Mouse (Mus musculus) liver, adult 2 months (tissue): Measurements from ENCODE around the gene Naa60. TPM values are rescaled to one million over a fixed set of nuclear protein-coding genes. Genes with fewer than 3 reads are reported as not detected.
A peak's percentile ranks its signal among the peaks of the same experiment; 100 is the strongest.

Experiments
- DNase-seq: peaks from one replicate; pipeline ENCODE4 v3.0.0-alpha.2; 2011; ENCODE audit warnings: low read depth, low spot score; ENCODE audit errors: extremely low read depth
- H3K27ac ChIP-seq: fragments of 200-500 bp; replicated peaks from 2 replicates; pipeline ENCODE4 v1.5.1; 2012; ENCODE audit warnings: low read depth, mild to moderate bottlenecking, control low read depth, inconsistent platforms, low read length; ENCODE audit not compliant: insufficient read depth
- H3K27me3 ChIP-seq: fragments of 200-500 bp; 2 replicates; pipeline ENCODE4 v1.6.1; 2012; ENCODE audit warnings: mild to moderate bottlenecking, moderate library complexity, low read length, inconsistent platforms; ENCODE audit not compliant: control insufficient read depth, insufficient read depth
- H3K36me3 ChIP-seq: fragments of 200-500 bp; 2 replicates; pipeline ENCODE4 v1.6.1; 2012; ENCODE audit warnings: low read length, inconsistent platforms; ENCODE audit not compliant: control insufficient read depth, insufficient read depth
- H3K4me1 ChIP-seq: fragments of 200-500 bp; 2 replicates; pipeline ENCODE4 v1.6.1; 2011; ENCODE audit warnings: low read length; ENCODE audit not compliant: control insufficient read depth, insufficient read depth
- H3K4me3 ChIP-seq: fragments of 200-500 bp; 2 replicates; pipeline ENCODE4 v1.5.1; 2011; ENCODE audit warnings: low read depth, mild to moderate bottlenecking, control low read depth, low read length, moderate library complexity; ENCODE audit not compliant: insufficient read depth
- H3K79me2 ChIP-seq: fragments of 200-500 bp; 2 replicates; pipeline ENCODE4 v1.6.1; 2012; ENCODE audit warnings: inconsistent platforms, mild to moderate bottlenecking, low read length, moderate library complexity; ENCODE audit not compliant: control insufficient read depth, insufficient read depth
- H3K9ac ChIP-seq: fragments of 200-500 bp; 2 replicates; pipeline ENCODE4 v1.6.1; 2012; ENCODE audit warnings: low read depth, mild to moderate bottlenecking, control low read depth, inconsistent platforms, low read length
- CTCF ChIP-seq: fragments of 200-500 bp; IDR thresholded peaks from 2 replicates; pipeline ENCODE4 v1.5.1; 2011; ENCODE audit warnings: low read depth, low read length, control low read depth
- POLR2A ChIP-seq: fragments of 200-500 bp; IDR thresholded peaks from 2 replicates; pipeline ENCODE4 v1.6.1; 2011; ENCODE audit warnings: low read length, control low read depth; ENCODE audit not compliant: insufficient read depth; ENCODE audit errors: extremely low read depth
- WGBS: fragments of 180-500 bp; shearing (Covaris S2); methylation state at CpG from one replicate; pipeline ENCODE4 v1.1.7; 2018; 5-methylcytosine and 5-hydroxymethylcytosine counted together
- polyA plus RNA-seq: library from polyadenylated mRNA; depleted of rRNA; stranded (reverse); fragments of >200 nt; gene quantifications from 2 replicates; pipeline ENCODE4 v1.2.3, GENCODE M21; 2012
- total RNA-seq: library from RNA; depleted of rRNA; stranded (reverse); fragments of >200 nt; gene quantifications from 2 replicates; pipeline ENCODE4 v1.2.3, GENCODE M21; 2014

Gene Naa60
- total and polyA plus RNA-seq, 2 experiments, result 32.0 to 83.0 TPM

DNA sequence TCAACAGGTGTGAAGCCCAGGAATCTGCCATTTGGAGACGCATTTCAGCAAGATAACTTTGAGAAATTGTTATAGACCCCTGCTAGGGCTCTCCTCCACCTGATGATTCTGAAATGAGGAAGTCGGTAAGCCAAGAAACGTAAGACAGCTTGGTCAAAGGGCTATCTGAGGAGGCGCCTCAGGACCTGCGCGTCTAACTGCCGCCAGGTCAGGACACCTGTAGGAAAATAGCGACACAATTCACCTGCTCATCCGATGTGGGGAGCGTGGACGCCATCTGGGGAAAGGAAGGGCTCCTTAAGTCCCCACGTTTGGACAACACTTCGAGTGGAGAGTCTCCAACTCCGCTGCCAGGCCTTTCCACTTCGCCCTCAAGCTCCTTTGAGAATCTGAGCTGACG lies 360 bp upstream of the Naa60 start:
- peak overlapping the region; percentile 43 for H3K9ac ChIP-seq
- 5% methylated on average over 16 of the region's 16 CpGs for WGBS
- peaks cover 2% of the 10 kb centered on the region; the same call in 1 of the 2 replicates for H3K36me3 ChIP-seq
- H3K79me2 ChIP-seq, result peaks cover 3% of the 10 kb centered on the region; the same call in 1 of the 2 replicates
- H3K4me3 ChIP-seq, result peak overlapping the region; percentile 70
- no peaks in the 10 kb centered on the region for H3K27me3 ChIP-seq
- H3K27ac ChIP-seq, result peak overlapping the region; percentile 9; the same call in 1 of the 2 replicates
- DNase-seq, result no peak
- no peak for TF ChIP-seq CTCF
- TF ChIP-seq POLR2A, result no peak
- peaks cover 3% of the 10 kb centered on the region; the same call in 1 of the 2 replicates for H3K4me1 ChIP-seq

DNA sequence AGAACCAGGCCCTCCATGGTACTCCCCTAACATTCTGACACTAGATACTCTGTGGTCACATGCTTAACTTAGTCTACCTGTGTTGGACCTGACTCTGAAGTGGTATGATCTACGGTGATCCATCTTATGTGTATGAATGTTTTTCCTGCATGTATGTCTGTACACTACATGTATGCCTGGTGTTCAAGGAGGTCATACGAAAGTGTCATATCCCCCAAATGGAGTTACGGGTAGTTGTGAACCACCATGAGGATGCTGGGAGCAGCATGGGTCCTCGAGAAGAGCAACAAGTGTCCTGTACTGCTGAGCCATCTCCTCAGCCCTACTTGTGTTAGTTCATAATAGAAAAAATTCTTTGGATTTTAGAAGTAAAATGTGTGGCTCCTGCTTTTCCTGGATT lies 4.2 kb downstream of the Naa60 start:
- H3K36me3 ChIP-seq, result no peaks in the 10 kb centered on the region
- no peak overlapping the region for H3K27ac ChIP-seq
- H3K79me2 ChIP-seq, result peaks cover 4% of the 10 kb centered on the region; the same call in 1 of the 2 replicates
- no peak overlapping the region for H3K9ac ChIP-seq
- peaks cover 6% of the 10 kb centered on the region for H3K4me1 ChIP-seq
- H3K27me3 ChIP-seq, result no peaks in the 10 kb centered on the region
- TF ChIP-seq CTCF, result no peak
- no peak for TF ChIP-seq POLR2A
- DNase-seq, result no peak
- WGBS, result 95% methylated on average over 4 of the region's 4 CpGs
- H3K4me3 ChIP-seq, result no peak overlapping the region

DNA sequence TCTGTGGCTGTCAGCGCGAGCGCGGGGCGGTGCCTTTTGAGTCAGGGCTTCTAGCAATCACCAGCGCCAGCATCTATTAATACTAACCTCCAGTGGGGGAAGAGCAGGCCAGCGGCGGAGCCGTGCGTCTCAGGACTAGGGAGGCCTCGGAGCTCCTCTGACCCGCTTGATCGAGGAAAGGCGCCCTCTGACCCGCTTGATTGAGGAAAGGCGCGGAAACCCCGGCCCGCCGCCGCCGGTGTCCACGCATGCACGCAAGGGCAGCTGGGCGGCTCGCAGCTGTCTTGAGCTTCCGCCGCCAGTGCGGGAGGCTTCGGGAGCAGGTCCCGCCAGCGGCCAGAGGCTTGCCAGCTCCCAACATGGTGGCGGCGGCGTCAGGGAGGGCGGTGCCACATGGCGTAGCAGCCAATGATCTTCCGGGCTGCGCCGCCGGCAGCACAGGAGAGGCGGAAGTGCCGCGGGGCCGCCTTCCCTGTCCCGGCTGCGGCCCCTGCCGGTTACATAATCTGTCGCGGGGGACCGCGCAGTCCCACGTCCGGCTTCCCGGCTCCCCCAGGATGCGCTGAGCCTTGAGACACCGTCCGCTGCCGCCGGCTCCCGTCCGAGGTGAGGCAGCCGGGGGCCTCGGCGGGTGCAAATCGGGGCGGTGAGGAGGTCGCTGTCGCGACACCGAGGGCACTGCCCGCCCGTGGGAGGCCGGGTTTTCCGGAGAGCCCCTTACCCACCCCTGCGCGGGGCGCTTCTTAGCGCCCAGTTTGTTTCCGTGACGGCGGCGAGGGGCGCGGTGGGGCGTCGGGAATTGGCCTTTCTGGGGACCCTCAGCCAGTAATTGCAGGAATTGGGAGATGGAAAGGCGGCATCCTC lies 12.3 kb downstream of the Naa60 start, which contains the start of the genes Zfp597 and Gm20695:
Gene Zfp597, minus strand, starts transcription at position 361 of the 864 bp plus-strand sequence.
Gene Gm20695, plus strand, starts transcription at position 448 of the 864 bp plus-strand sequence.
- WGBS, result under 1% methylated on average over 87 of the region's 88 CpGs
- DNase-seq, result peak; percentile 84
- Histone ChIP-seq H3K79me2 (peaks cover 34% of the 10 kb centered on the region), H3K4me1 (peaks cover 16% of the 10 kb centered on the region), H3K9ac (peak within 1 kb of the TSS; percentile 99), H3K4me3 (peak within 1 kb of the TSS; percentile 97), H3K36me3 (no peaks in the 10 kb centered on the region), H3K27me3 (no peaks in the 10 kb centered on the region), H3K27ac (peak within 1 kb of the TSS; percentile 99)
- TF ChIP-seq CTCF (no peak), POLR2A (peak; percentile 39; the same call in 1 of the 2 replicates)

DNA sequence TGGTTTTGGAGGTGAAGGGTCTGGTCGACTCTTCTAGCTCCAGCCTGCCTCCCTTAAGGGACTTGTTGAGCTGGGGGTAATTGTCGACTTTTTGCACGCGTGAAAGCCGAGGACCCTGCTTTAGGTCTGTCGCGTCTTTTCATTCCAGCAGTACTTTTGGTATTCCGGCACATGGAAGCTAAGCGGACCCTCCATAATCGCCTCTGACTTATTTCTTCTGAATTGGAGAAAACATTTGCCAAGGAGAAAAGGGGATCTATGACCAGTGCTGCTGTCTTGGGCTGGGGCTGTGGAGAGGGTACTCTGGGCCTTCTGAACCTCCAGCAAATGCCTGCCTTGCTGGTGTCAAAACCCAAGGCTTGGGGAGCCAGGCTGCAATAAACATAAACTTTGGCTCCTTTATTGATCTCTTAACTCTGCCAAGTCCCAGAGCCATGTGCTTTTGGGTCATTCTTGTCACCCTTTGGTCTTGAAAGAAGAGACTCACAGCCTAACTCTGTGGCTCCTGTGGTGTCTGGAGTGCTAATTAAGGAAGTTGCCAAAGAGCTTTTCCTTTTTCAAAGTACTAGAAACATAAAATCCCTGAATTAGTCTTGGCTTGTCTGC lies 13.0 kb downstream of the Naa60 start:
- H3K36me3 ChIP-seq, result no peaks in the 10 kb centered on the region
- WGBS, result under 1% methylated on average over 10 of the region's 10 CpGs
- DNase-seq, result peak; percentile 97

DNA sequence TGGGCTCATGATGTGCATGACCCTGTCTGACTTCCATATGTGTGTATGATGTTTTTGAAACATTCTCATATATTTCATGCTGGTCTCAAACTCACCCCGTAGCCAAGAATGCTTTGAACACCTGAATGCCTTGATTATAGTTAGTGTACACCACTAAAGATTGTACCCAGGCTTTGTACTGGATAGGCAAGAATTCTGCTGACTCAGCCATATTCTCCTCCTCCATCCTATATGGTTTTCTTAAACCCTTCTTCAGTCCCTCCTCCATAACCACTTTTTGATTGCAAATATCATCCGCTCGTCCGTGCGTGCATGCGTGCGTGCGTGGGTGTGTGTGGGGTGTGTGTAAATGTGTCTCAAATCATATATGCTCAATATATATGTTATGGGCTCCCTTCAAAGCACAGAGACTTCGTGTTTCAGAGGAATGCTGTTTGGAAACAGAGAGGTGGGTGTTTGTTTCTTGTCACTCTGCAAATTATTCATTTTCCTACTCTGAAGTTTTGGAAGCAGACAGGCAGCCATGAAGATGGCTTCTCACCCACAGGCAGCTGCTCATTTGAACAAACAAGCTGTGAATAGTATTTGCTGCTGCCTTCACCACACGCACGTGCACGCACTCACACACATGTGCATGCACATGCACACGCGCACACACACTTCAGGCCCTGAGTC lies 19.6 kb downstream of the Naa60 start:
- Histone ChIP-seq H3K36me3 (peaks cover 10% of the 10 kb centered on the region), H3K79me2 (peaks cover 43% of the 10 kb centered on the region), H3K27me3 (no peaks in the 10 kb centered on the region), H3K4me3 (no peak overlapping the region), H3K9ac (no peak overlapping the region), H3K4me1 (peaks cover 23% of the 10 kb centered on the region), H3K27ac (no peak overlapping the region)
- DNase-seq, result no peak
- 92% methylated on average over 14 of the region's 14 CpGs for WGBS
- TF ChIP-seq CTCF (no peak), POLR2A (no peak)

More for the DNA sequence above, 13.0 kb downstream of the Naa60 start:
- TF ChIP-seq POLR2A, result peak; percentile 61
- no peak for TF ChIP-seq CTCF
- Histone ChIP-seq H3K4me3 (peak overlapping the region; percentile 97), H3K4me1 (peaks cover 18% of the 10 kb centered on the region), H3K27ac (peak overlapping the region; percentile 99), H3K9ac (peak overlapping the region; percentile 99), H3K27me3 (no peaks in the 10 kb centered on the region), H3K79me2 (peaks cover 37% of the 10 kb centered on the region)
